Mouse (Mus musculus) adrenal gland, postnatal 4 days (tissue): Measurements from ENCODE around the gene Lcp2. TPM values are rescaled to one million over a fixed set of nuclear protein-coding genes. Genes with fewer than 3 reads are reported as not detected.

Experiments
- DNase-seq, 2 experiments: peaks; one replicate each; pipeline ENCODE4 v3.0.0; 2021 to 2022; ENCODE audit warnings: low spot score in 2 of 2, mixed read lengths in 2 of 2
- total RNA-seq, 2 experiments: library from RNA; stranded (reverse); gene quantifications; 2 replicates each; pipeline ENCODE4 v1.2.3; 2021

Lcp2 gene
- total RNA-seq, 2 experiments from 2014 or later: 3.7 to 4.7 TPM

DNA sequence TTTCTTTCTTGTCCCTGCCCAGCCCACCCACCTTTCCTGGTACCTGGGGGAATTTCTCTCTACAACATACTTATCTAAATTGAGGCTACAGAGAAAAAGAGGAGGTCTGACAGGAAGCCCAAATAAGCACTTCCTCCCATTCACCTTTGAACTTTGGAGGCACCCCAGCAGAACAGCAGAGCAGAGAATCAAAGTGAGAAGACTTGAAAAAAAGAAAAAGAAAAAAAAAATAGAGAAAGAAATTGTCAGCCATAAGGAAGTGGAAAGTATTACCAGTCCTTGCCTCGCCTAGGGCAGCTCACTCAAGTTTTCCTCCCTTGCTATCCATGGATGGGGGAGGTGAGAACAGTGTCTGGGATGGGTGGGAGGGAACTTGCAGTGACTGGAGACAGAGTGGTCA is 3.9 kb upstream of the Lcp2 start:
- no peak for DNase-seq

DNA sequence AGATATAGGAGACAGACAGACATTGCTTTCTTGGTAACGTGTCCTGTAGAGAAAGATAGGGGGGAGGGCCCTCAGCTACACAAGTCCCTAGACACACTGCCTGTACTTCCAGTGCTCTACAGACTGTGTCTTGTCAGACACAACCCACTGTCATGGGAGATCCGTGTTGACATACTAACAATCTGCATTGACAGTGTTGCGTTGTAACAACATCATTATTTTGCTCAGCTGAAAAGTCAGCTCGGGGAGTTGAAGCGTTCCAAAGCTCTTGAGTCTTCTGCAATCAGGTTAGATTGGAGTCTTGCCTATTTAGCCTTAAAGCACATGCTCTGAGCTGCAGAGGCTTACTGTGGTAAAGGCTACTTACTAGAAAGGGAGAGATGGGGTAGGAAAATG is 820 bp downstream of the Lcp2 start:
- no peak for DNase-seq

DNA sequence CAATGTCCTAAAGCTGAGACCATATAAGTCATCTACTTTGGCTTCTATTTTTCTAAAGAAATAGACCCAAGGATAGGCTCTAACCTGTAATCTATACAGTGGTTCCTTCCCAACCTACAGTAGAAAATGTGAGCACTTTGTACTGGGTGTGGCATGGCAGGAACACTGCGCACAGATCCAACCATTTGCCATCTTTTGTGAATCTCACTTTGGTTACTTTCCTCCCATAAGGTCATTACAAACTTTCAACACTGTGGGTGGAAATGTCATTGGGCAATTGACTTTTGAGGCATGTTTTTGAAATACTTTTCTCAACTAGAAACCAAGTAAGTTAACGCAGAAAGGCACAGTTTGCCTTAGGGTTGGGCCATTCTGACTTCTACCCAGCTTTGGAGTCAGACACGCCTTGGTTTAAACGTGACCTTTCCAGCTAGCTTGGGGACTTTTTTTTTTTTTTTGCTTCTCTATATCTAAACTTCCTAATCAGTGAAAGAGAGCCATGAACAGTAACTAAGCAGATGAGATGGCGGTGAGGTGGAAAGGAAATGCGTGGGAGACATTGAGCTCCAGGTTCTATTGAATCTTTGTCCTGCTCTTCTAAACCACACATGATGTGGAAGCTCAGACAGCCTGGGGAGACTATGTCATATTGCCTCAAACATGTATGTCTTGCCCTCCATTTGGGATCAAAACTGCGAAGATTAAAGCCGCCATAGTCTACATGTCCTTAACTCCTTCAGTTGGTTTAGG is 1.8 kb downstream of the Lcp2 start:
- DNase-seq: no peak

GRCm38 (mm10) chr11:34049125-34049379 is 2.3 kb downstream of the Lcp2 start:
- no peak for DNase-seq

- no peak for DNase-seq
Observed at GRCm38 (mm10) chr11:34050063-34050462, 3.3 kb downstream of the Lcp2 start.

DNA sequence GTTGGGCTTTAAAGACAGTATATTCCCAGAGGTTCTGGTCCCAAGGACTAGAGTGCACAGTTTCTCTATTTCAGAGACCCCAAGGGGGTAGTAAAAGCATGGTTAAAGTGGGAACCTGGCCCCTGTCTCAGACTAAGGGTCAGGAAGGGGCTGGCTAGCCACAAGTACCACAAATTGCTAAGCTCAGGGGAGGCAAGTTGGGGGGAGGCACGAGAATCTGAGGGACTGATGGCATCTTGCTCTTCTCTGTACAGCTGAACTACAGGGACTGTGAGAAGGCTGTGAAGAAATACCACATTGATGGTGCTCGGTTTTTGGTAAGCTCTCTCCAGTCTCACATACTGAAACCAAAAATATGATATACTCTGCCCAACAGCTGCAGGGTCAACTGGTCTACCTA is 3.9 kb downstream of the Lcp2 start:
- DNase-seq: no peak

DNA sequence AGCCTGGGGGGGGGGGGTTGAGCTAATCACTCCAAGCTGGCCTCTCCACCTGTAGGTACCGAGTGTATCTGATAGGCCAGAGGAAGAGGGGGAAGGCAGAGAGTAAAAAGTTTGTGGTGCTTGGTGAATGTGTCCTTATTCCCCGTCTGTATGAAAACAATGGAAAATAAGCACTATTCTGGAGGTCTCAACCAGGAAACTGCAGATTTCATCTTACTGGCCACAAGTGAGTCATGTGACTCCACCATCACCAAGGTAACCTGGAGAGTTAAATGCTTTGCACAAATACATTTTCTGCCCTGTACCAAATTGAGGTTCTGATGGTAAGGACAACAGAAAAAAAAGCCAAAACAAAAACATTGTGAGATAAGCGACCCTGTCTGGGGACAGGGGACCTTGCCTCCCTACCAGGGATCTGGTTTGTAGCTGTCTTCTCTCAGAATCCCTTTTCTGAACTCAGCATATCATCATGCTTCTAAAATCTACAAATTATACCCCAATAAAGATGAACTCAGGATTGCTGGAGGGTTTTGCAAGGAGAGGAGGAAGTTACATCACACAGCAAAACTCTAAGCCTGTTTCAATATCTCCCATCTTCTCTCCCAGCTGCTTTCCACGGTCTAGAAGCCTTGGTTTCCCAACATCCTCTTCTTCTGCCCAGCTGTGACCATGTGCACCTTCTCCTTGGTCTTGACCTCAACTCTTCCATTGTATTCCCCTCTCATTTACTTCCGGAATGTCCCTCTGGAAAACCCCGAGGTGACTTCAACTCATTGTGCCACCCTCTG is 6.5 kb downstream of the Lcp2 start:
- DNase-seq: no peak

GRCm38 (mm10) chr11:34054031-34054727 is 7.5 kb downstream of the Lcp2 start:
- DNase-seq: no peak

- no peak for DNase-seq
Observed at GRCm38 (mm10) chr11:34056715-34057114, 10.0 kb downstream of the Lcp2 start.

- no peak for DNase-seq
Observed at GRCm38 (mm10) chr11:34058332-34058731, 11.6 kb downstream of the Lcp2 start.

- no peak for DNase-seq
Observed at GRCm38 (mm10) chr11:34058960-34059359, 12.2 kb downstream of the Lcp2 start.

- DNase-seq: no peak
Observed at GRCm38 (mm10) chr11:34061740-34062139, 15.0 kb downstream of the Lcp2 start.

- no peak for DNase-seq
Observed at GRCm38 (mm10) chr11:34063257-34063656, 16.5 kb downstream of the Lcp2 start.

- DNase-seq: no peak
Observed at GRCm38 (mm10) chr11:34063702-34064485, 17.2 kb downstream of the Lcp2 start.

GRCm38 (mm10) chr11:34070596-34070995 is 23.9 kb downstream of the Lcp2 start:
- DNase-seq: no peak

GRCm38 (mm10) chr11:34072309-34072708 is 25.6 kb downstream of the Lcp2 start:
- DNase-seq: no peak

DNA sequence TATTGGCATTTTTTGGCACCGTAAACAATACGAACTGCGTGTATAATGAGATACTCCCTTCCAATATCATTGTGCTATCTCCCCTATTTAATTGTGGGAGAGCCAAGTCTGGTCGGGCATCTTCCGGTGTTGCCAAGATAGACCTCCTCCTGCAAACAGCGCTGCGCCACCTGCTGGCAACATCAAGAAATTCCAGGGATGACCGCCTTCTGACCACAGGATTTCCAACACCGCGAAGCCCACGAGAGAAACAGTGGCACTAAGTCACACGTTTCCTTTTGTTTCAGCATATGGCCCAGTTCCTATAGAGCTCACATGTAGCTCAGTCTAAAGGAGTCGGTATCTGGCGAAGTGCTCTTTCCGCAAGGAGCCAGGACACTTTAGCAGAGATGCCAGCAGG is 27.1 kb downstream of the Lcp2 start:
- DNase-seq: peak; percentile 22 to 28

DNA sequence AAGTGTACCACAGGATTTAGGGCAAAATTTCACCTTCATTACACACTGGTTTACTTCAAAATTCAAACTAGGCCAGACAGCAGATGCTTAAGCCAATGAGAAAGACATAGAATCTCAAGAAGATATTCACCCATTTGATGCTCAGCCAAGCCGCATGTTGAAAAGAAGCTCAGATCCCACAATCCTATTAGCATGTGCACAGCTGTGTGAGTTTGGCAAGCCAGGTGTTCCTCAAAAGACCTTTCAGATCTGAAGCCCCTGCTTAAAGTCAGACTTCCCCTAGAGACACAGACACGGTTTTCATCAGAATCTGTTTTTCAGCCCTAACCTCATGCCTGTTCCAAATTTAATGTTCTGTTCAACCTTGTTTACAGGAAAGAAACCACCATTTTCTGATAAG is 31.1 kb downstream of the Lcp2 start:
- DNase-seq: no peak

GRCm38 (mm10) chr11:34078581-34078980 is 31.9 kb downstream of the Lcp2 start:
- no peak for DNase-seq

DNA sequence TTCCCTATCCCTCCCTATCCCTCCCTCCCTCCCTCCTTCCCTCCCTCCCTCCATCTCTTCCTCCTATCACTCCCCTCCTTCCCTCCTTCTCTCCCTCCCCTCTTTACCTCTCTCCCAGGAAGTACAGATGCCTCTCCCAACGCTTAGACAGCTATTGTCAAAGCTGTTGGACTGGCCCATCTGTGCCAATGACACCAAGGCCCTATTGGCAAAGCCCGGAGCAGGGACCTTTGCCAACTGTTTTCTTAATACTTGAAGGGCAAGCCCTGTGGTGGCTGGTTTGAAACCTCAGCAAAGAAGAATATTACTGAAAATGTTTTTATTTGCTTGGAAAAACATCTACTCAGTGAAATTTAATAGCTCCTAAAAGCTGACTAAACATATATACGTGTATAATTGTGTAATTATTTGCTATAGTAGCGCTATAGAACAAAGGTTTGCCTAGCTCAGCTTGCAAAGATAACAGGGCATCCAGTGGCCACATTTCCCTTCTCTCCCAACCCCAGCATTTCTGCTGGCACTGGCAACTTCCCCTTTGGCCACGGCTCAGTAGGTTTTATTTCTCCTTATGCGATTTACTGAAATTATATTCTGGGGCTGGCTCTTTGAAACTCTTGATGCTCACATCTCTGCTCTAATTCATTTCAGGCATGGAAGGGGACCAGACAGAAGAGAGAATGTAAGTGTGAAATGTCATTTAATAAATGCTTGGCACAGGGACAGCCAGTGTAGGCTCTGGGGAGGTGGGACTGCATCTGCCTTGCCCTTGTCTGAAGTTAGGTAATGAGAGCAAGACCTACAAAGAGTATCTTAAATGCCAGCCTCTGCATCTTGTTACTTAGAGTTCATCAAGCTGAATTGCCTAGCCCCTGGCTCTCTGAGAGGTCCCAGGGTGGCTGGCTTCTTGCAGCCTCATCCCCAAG is 33.1 kb downstream of the Lcp2 start:
- DNase-seq: no peak
